Mouse (Mus musculus) naive thymus-derived CD4-positive, alpha-beta T cell, adult 2 months (primary cell): ENCODE results near the gene Mcu.
A peak's percentile ranks its signal among the peaks of the same experiment; 100 is the strongest.

Experiments used
- DNase-seq: peaks from one replicate; pipeline ENCODE4 v3.0.0-alpha.2; 2011; ENCODE audit warnings: low read depth

Mcu gene

DNA sequence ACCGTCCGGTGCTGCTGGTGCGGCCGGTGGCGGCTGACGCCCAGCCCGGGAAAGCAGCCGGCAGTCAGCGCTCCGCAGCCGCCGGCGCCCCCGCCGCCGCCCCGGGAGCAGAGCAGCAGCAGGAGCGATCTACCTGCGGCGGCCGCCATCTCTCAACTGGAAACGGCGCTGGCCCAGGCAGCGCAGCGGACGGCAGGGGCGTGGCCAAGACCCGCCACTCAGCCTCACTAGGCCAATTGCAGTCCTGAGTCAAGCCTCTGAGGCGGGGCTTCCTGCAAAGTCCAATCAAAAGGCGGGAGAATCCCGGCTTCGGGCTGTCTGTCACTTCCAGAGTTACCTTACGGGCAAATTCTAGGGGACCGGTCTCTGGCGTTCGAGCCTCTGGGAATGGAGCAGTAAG is at the start of gene Mcu:
TSS of gene Mcu (minus strand) at position 171 of the 400 bp plus-strand sequence.
- peak; percentile 94 for DNase-seq

DNA sequence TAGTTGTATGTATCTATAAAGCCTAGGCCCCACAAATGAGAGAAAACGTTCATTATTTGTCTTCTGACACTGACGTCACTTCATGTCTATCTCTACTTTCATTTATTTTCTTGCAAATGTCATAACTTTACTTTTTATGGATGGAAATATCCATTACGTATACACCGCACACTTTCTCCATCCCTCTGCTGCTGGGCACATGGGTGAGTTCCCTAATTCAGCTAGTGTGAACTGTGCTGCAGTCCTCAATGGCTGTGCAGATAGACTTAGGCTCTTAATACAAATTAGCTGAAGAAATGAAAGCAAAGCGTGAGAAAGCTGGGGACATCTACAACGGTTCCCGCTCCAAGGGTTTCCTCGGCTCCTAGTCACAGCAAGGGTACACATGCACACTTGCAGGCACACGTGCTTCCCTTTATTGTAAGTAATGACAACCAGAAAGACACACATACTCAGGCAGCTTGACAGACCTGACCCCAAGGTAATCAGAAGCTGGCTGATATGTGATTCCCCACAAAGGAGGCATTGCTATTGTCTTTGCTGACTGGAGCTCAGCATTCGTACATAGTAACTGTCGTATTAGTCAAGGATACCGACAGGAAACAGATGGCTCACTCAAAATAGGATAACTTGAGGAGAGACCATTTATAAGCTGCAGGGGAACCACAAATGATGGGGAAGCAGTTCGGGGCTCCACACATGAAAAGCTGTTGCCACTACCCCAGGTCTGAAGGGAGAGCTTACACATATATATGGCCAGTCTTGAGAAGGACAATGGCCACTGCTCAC is 49.2 kb upstream of the Mcu start:
- no peak for DNase-seq

- DNase-seq: no peak
Observed at GRCm38 (mm10) chr10:59664765-59665164, 48.3 kb upstream of the Mcu start.

DNA sequence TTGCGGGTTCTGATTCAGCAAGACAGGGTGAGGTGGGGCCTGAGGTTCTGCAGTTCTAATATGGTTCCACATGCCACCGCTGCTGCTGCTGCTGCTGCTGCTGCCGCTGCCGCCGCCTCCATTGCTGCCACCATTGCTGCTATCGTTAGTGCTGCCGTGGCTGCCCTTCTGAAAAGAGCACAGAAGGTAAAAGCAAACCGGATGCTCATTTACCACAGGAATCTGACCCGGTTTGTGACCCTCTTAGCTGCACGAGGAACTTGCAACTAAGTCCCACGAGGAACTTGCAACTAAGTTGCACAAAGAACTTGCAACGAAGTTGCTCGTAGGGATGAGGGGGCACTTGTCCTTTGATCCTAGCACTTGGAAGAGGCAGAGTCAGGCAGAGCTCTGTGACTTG is 40.3 kb upstream of the Mcu start:
- DNase-seq: peak; percentile 32

DNA sequence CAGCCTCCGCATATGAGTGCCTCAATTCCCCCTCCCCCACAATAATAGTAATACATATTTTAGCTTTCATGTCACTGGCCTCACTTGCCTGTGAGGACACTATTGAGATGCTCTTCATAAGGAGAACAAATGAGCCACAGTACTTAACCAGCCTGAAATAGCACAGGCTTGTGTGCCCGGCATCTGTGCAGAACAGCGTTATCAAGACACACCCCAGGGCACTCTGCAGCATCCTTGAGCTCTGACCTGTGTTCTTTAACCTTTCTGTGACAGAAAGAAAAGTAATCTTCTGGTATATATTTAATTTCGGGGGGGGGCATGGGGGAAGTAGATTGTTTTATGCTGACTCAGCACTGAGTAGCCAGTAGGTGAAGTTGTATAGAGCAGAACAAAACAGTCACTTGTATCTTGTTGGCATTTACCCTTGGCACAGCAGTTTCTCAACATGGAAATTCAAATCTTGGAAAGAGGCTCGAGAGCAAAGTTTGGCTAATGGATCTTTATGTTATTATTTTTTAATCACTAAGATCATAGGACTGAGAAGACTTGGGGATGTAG is 30.4 kb upstream of the Mcu start:
- no peak for DNase-seq

DNA sequence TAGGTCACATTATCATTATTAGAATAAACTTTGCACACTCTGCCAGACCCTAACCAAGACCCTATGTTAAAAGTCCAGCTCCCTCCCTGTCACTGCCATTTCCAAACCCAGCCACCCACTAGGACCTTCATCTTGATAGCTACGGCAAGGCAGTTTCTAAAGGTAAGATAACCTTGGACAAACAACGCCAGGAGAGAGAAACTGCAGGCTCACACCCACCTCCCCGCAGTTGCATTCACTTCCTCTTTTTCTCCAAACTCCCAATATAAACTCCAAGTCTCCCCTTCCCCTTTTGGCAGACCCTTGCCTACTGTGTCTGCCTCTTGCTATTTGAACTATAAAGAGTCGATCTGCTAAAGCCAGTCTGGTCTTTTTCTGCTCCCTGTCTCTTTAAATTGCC is 28.7 kb upstream of the Mcu start:
- no peak for DNase-seq

DNA sequence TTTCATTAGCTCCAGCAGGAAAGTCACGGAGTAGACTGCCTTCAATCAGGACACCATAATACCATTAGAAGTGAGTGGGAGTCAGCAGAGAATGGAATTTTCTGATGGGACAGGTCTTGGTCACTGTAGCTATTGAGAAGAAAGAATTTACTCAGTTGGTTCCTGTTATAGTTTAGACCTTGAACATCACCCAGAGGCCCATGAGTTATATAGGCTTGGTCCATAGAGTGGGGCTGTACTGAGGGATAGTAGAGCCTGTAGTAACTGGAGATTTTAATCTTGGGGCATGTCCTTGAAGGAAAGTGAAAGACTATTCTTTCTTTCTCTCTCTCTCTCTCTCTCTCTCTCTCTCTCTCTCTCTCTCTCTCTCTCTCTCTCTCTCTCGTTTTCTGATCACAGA is 28.2 kb upstream of the Mcu start:
- no peak for DNase-seq

DNA sequence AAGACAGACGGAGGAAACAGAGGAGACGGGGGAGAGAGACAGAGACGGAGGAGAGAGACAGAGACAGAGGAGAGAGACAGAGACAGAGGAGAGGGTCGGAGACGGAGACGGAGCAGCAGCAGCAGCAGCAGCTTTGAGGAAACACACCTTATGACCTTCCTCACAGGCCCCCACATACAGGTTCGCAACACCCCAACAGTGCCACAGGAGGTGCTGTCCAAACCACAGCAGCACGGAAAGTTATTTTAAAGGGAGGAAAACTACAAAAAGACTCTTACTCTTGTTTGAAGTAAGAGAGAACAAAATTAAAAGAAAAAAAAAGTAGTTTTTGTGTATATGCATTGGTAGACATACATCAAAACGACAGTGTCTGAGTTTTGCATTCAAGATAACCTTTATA is 27.2 kb upstream of the Mcu start:
- DNase-seq: peak; percentile 61

GRCm38 (mm10) chr10:59642659-59643377 is 26.3 kb upstream of the Mcu start:
- peak; percentile 16 for DNase-seq

DNA sequence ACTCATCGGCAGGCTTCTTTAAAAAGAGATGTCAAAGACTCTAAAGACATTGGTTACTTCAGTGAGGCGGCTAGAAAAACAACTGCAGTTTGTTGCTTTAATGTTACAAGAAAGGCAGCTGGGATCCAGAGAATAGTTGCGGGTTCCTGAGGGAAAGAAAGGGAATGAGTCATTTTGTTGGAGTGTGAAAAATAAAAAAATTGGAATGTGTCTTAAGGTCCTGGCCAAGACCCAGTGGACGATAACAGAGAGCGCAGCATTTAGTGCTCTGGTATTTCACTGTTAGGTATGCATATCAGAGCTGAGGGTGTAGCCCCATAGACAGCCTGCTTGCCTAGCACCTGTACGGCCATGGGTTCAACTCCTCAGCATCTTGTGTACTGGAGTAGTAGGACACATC is 22.1 kb upstream of the Mcu start:
- DNase-seq: no peak

DNA sequence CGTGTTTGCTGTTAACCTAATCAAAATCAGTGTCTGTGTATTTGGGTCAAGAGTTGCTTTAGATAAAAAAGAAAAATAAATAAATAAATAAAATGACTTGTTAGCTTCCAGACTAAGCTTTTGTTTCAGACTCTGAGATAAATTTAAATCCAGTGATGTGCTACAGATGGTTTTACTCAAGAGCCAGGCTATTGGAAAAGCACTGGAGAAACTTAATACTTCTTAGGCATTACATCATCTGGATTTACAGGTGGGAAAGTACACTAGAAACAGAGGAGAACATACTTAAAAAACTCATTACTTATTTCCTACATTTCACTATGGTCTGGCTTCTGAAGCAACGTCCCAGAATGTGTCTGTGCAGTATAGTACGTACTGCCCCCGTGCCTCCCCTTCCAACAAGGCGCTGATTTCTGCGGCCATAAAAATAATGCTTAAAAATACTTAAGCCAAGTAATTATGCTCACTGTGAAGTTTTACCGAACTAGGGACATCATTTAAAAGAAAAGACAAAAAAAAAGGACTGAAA is 21.2 kb upstream of the Mcu start:
- DNase-seq: no peak

GRCm38 (mm10) chr10:59636751-59637533 is 20.4 kb upstream of the Mcu start:
- peak; percentile 66 for DNase-seq

DNA sequence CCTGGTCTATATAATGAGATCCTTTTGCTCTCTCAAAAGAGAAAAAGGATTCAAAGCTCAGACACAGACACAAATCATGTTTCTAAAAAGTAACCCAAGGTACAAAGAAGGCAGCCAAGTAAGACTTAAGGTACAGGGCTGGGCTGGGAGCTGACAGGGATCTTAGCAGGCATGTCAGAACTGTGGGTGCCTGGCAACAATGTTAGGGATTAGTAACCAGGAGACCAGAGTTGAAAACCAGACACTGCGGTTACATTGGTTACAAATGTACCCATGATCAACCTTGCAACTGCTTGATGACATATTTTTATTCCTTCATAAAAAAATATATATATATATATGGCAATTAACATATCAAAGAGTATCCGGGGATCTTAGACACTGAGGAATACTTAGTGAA is 19.6 kb upstream of the Mcu start:
- no peak for DNase-seq

- DNase-seq: no peak
Observed at GRCm38 (mm10) chr10:59629506-59629782, 13.0 kb upstream of the Mcu start.

DNA sequence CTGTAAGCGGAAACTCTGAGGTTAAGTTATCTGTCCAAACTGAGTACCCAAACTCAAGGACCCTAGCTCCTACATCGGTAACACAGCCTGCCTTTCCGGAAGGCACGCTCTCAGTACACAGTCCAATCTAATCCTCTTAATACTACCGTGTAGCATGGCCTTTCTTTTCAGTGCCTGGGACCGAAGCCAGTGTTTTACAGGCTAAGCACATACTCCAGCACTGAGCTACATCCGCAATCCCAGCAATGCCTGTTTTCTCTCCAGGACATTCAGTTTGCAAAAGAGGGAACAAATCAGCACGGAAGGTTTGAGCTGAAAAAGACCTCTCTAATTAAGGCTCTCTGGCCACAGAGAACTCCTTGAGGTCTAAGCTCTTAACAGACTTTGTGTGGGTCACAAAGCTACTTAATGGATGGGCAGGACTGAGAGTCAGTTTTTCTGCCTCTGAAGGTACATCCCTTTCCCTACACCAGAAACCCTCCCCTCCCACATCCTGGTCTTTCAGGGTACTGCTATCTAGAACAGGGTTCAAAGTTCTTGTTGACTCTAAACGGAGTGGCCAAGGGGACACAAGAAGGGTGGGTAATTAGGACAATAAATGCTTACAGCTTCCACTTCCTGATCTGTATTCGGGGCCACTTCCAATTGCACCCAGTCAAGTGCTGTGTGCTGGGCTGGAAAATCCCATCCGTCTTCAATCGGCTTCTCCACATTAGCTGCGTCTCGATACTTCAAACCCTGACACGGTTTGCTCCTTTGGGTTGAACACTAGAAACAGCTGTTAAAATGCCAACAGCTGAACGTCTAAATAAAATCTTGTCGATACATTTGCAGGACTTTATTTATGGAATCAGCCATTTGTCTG is 12.4 kb upstream of the Mcu start:
- DNase-seq: no peak

DNA sequence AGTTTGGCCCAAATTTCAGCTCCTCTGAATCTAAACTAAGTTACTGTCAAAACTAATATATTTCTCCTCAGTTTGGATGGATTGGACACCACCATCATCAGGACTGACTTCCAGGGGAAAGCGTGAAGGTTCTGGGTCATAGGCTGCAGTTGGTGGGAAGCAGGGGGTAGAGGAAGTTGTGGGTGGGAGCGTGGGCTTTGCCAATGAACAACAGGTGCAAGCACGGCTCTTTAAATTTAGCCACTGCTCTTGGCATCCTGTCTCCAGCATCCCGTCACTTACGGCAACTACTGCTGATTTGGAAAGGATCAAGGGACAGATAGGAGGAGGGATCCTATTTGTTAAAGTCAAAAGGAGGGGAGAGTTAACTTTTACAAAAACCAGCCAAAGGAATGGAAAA is 7.0 kb upstream of the Mcu start:
- DNase-seq: no peak

DNA sequence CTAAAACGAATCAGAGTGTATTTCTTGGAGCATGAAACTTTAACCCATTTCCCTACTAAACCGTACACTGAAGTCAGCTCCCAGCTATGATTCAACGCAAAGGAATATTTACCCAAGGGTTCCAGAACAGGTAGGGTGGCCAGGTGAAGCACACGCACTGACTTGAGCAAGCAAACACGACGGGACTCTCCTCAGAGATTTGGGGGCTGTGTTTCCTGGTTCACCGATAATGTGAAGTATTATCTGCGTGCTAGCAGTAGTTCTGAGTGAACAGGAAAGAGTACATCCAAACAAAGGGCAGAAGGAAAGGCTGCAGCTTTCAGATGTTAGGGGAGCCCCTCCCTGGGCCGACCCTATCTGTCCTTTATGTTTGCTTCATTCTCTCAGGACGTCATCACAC is 4.9 kb upstream of the Mcu start:
- no peak for DNase-seq

DNA sequence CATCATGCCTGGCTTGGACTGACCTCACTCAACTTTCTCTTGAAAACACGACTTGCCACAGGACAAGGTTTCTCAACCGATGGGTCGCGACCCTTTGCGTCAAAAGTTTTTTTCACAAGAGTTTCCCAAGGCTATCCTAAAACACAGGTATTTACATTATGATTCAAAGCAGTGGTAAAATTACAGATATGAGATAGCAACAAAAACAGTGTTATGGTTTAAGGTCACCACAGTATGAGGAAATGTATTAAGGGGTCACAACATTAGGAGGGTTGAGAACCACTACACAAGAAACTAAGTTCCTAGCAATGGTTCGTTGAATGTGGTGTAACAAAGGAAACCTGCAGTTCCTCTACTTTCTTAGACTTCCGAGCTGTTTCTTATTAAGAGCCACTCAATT is 1.3 kb upstream of the Mcu start:
- no peak for DNase-seq

DNA sequence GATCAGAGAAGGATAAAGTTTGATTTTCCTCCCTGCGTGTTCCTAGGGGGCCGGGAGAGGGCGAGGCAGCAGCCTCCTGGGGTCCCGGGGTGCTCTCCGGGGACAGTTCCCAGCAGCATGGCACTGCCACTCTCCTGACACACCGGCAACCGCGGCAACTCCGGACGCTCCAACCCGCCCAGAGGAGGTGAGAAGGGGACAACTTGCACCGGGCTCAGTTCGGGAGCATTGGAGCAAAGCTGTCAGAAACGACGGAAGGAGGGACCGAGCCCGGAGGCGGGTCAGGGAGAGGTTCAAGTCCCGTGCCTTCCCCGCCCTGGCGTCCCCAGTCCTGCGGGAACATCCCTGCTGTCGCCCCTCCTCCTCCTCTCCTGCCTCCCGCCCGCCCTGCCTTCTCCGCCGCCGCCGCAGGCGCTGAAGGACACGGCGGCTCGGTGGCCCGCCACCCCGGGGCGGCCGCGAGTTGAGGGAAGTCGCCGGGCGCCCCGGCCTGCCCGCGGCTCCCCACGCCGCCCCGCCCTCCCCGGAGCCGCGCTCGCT is 441 bp downstream of the Mcu start, which contains the start of gene Gm10322:
TSS of gene Gm10322 (plus strand) at position 83 of the 540 bp plus-strand sequence.
- DNase-seq: no peak

DNA sequence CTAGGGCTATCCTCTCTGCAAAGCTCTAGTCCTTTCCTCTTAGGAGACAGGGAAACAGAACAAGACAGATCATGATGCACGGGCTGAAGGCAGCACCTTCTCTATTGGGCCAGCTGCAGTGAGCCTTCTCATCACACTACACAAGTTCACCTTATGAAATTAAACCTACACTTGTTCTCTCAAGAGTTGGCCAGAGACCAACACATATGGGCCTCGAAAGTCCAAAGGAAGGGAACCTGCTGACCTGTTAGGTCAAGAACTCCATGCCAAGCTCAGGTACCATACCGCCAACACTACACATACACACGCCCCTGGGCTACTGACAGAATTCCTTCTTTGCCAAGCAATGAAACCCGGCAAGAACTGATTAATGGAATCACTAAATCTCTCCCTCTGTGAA is 1.1 kb downstream of the Mcu start:
- DNase-seq: peak; percentile 37

GRCm38 (mm10) chr10:59614141-59614540 is 2.4 kb downstream of the Mcu start:
- DNase-seq: no peak
